Mouse (Mus musculus): ENCODE results near the gene Nup153. TPM values are rescaled to one million over a fixed set of nuclear protein-coding genes. Genes with fewer than 3 reads are reported as not detected.

Gene Nup153
- polyA plus RNA-seq (2014; fragmentation: Illumina TruSeq; extraction: RNeasy Lipid Tissue Mini Kit (QIAGEN cat#74804); ENCODE audit: low read depth, low replicate concordance): 72.1 TPM

GRCm38 (mm10) chr13:46727837-46728268, at the start of gene Nup153:
Gene Nup153 (minus strand): TSS chr13:46727940.

GRCm38 (mm10) chr13:46669048-46669619, 58.6 kb downstream of the Nup153 start, which contains the start of gene Fam8a1:
Gene Fam8a1 (plus strand): TSS chr13:46669522.

Other genes with a start within 250 kb of the Nup153 start
- 1.4 TPM for gene Cap2, start 226.1 kb downstream of the Nup153 start, polyA plus RNA-seq (2014; fragmentation: Illumina TruSeq; extraction: RNeasy Lipid Tissue Mini Kit (QIAGEN cat#74804); ENCODE audit: low read depth, low replicate concordance)
- gene Fam8a1, start 58.4 kb downstream of the Nup153 start, polyA plus RNA-seq (2014; fragmentation: Illumina TruSeq; extraction: RNeasy Lipid Tissue Mini Kit (QIAGEN cat#74804); ENCODE audit: low read depth, low replicate concordance): 235 TPM
- 8.8 TPM for gene Kif13a, start 201.9 kb upstream of the Nup153 start, polyA plus RNA-seq (2014; fragmentation: Illumina TruSeq; extraction: RNeasy Lipid Tissue Mini Kit (QIAGEN cat#74804); ENCODE audit: low read depth, low replicate concordance)